Mouse (Mus musculus): ENCODE data around the gene Mettl6.
A peak's percentile ranks its signal among the peaks of the same experiment; 100 is the strongest.

Gene Mettl6

DNA sequence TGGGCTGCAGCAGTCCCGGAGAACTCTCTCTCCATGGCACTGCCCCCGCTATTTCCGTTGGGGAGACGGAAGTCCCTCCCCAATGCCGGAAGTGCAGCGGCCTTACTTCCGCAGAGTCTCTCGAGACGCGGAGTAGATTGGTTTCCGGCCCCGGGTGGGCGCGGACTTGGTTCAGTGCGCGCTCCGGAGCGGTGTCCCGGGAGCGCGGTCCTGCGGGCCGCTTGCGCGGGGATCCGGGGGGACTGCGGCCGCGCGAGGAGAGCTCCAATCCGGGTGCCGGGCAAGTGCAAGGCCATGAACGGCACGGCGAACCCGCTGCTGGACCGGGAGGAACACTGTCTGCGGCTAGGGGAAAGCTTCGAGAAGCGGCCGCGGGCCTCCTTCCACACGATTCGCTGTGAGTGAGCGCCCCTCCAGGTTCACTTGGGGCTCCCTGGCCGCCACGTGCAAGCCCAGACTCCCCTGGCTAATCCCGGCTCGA lies at the start of gene Mettl6:
Mettl6 (minus strand) TSS at position 66 of the 481 bp plus-strand sequence.
- peak; percentile 74 for DNase-seq (ENCODE audit: low read depth, low spot score)

DNA sequence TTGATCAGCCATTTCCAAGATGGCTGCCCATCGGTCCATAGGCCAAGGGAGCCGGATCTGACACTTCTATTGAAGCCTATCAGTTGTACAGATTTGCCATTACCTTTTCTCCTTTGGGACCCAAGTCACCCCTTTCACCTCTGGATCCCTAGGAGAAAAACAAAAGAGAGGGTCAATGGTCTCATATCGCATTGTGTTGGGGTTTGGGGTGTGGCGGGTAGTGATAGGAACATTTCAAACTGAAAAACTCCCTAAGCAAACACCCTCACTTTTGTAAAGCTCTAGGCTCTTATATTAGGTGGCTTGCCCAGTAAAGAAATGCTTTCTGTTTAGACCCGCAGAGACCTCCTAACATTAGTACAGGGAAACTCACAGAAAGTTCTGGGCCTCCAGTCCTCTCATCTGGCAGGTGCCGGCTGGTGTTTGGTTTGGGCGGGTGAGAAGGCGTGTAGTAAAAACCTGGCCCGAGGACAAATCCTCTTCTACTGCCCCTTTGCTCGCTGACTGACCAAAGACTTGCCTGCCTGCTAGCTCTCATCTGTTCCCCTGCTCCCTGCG lies 49.1 kb upstream of the Mettl6 start:
- DNase-seq (ENCODE audit: low read depth, low spot score) = no peak

DNA sequence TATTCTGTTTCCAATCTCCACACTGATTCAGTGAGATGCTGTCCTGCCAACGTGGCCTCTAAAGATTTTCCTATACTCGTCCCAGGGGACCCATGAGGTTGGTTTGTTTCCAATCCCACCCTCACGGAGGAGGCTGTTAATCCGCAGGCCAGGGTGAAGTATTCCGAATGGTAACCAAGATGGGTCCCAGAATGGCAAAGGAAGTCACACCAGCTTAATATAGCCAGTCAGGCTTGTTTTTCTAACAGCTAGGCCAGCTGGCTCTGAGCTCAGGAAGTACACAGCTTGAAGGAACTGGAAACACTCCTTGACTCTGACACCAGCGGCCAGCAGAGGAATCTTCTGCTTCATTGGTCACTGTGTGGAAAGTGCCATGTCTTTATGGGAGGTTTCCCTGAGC lies 42.5 kb upstream of the Mettl6 start:
- no peak for DNase-seq (ENCODE audit: low read depth, low spot score)

DNA sequence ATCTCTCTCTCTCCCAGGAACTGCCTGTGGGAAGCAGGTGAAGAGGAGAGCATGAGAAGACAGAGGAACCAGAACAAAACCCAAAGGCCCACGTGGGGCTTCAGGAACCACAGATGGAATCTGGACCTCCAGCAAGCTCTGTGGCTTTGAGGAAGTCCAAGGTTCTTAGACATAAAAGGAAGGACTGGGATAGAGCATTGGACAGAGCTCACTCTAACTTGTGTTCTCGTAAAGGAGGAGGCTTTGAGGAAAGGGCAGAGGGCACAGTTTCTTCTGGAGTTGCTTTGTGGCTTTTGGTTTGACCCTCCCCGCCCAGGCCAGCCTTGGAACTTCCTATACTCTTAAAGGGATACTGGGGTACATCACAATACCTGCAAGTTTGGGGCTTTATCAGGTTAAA lies 37.8 kb upstream of the Mettl6 start:
- DNase-seq (ENCODE audit: low read depth, low spot score) = no peak

DNA sequence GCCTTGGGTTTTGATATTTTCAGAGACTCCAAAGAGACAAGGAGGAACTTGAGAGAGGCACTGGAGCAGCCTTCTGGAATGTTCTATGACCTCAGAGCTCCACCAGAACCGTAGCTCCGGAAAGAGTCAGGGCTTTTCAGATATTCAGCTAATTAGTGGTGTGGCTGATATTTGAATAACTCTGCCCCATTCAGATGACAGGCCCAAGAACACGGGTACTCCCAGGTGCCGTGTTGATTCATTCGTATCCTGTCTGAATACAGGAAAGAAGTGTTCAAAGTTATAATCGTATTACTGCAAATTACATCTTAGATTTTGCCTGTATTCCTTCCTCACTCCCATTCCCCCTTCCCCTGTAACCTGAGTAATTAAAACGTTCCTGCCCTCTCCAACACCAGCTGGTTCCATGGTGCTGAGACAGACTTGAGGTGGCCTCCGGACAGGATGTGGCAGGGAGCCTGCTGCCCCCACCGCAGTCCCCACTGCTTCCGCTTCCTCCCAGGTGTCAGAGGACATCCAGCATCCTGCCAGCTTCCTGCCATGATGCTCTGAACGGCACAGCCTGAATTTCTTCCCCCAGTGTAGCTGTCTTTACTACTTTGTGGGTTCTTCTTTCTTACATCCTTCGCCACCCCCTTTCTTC lies 36.8 kb upstream of the Mettl6 start:
- DNase-seq (ENCODE audit: low read depth, low spot score) = no peak

DNA sequence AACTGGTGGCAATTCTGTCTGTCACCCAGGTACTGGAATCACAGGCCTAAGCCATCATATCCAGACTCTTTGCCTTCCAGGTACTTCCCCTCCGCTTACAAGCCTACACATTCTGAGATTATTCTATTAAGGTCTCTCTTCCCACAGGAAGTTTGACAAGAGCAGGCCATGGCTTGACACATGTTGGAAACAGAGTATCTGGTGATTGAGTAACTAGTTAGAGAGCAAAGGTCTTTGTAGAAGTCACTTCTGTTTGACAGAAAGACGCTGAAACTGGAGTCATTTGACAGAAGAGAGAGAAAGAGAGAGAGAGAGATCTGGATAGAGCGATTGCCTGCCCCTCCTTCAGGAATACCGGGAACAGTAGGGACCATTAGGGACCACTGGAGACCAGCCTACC lies 36.0 kb upstream of the Mettl6 start:
- no peak for DNase-seq (ENCODE audit: low read depth, low spot score)

DNA sequence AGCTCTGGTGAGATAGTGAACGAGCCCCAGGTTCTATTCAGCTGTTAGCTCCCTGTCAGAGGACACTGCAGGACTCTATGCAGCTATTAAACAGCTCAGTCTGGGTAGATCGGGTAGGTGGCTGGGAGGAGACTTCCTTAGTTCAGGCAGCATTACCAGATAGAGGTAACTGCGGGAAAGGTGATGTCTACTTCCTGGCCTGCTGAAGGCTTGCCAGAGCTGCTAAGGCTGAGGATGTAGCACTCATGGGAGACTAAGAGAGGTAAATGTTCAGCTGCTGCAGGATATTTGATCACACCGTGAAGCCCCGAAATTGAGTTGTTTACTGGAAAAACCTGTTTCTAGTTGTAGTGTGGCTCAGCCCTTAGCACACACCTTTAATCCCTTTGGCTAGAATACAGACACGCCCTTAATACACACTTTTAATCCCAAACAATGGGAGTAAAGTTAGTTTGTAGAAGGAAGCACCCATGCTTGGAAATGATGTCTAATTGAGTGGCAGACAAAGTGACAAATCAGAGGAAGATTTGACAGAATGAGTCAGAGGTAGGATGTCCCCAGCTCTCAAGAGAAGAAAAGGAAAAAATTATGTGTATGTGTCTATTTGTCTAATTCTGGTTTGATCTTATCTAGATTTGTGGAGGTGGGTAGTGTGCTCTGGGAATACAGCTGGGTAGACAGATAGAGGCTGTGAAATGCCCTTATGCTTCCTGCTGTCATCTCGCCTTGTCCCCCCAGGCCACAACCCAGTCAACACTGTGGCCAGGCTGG lies 30.4 kb upstream of the Mettl6 start:
- no peak for DNase-seq (ENCODE audit: low read depth, low spot score)

DNA sequence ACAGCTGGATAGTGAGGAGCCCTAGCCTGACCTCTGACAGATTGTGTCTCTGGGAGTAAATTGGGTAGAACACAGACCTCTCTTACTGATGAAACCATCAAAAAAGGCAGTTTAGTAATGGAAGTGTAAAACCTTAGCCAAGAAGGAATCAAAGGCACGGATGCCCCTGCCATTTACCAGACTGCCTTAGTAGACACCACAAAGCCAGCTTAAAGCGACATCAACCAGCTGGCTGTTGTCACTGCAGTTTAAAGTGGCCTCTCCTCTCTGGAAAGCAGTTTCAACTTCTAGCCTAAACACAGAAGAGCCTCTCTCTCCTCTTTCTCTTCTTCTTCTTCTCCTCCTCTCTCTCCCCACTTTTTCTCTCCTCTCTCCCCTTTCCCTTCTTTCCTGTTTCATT lies 26.5 kb upstream of the Mettl6 start:
- DNase-seq (ENCODE audit: low read depth, low spot score) = no peak

DNA sequence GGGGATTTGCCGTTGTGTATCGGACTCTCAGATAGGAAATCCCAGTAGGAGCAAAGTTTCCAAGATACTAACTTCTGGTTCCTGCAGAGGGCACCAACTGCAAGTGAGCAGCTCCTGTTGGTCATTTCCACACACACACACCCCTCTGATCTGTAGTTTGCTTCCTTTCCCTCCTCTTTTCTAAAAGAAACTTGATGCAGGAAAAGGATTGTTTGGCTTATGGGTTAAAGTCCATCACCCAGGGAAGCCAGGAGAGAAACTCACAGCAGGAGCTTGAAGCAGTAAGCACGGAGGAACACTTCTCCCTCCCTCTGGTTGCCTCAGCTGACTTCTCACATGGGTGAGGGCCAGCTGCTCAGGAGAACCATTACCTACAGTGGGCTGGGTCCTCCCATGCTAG lies 24.3 kb upstream of the Mettl6 start:
- no peak for DNase-seq (ENCODE audit: low read depth, low spot score)

DNA sequence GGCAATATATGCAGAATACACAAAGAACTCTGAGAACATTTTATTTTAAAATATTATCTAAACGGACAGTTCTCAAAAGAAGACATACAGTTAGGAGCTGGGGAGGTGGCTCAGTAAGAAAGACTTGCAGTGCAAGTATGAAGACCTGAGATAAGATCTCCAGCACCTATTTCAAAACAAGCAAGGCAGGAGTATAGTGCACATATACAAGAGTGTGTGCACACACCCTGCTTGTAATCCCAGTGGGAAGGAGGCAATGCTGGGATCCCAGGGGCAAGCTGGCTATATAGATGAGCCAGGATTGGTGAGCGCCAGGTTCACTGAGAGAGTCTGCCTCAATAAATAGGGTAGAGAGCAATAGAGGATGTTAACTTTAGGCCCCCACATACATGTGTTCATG lies 21.1 kb upstream of the Mettl6 start:
- no peak for DNase-seq (ENCODE audit: low read depth, low spot score)

DNA sequence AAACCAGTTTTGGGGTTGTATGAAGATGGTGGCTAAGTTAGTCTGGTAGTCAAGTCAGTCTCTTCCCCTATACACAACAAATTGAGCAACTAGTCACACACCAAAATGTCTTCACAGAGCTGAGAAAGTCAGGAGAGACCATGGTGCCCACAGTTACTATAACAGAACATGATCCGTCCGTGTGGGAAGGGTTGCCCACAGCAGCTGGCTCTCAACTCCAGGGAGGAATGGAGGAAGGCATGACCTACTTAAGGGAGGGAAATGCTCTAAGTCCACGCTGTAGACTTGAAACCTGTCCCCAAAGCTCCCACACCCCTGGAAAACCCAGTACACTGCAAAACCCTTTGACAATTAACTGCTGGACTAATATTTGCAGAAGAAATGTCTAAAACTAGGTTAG lies 15.5 kb upstream of the Mettl6 start:
- no peak for DNase-seq (ENCODE audit: low read depth, low spot score)

DNA sequence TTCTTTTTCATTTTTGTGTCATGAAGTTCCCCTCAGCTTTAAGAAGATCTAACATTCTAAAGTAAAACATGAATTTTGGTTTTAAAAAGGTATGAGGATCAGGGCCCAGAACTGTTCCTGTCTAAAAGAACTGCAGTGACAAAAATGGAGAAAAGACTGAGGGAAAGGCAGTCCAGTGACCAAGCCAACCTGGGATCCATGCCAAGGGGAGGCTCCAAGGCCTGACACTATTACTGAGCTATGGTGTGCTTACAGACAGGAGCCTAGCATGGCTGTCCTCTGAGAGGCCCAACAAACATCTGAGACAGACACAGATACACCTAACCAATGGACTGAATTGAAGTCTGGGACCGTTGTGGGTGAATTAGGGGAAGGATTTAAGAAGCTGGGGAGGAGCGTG lies 15.1 kb upstream of the Mettl6 start:
- DNase-seq (ENCODE audit: low read depth, low spot score) = no peak

DNA sequence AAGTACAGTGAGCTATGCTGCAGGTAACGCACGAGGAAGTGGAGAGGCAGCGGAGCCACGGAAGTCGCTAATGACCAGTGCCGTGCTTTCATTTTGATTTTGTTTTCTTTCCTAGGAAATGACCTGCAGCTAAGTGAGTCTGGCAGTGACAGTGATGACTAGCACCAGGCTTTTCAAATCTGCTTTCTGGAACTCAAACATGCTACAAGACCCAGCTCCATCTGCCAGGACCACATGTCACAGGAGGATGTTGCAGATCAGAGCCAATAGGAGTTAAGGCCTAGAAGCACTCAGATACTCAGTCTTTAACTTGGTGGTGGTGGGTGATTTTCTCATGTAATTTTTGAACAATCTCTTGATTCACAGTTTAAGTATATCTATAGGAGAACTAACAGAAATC lies 11.6 kb upstream of the Mettl6 start:
- DNase-seq (ENCODE audit: low read depth, low spot score) = no peak

DNA sequence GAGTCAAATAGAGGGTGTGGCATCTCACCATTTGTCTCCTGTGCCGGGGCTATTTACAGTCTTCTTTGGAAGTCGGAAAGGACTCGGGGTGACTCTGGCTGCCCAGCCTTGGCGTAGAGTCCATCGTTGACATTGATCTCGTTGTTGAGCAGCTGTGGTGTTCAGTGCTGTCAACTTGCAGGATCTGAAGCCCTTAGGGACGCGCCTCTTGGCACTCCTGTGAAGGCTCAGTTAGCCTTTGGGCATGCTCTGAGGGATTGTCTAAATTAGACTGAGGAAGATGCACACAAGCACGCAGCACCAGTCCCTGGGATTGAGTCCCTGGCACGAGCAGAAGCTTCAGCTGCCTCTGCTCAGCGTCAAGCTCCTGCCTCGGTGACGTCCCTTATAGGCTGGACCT lies 8.6 kb upstream of the Mettl6 start:
- no peak for DNase-seq (ENCODE audit: low read depth, low spot score)

DNA sequence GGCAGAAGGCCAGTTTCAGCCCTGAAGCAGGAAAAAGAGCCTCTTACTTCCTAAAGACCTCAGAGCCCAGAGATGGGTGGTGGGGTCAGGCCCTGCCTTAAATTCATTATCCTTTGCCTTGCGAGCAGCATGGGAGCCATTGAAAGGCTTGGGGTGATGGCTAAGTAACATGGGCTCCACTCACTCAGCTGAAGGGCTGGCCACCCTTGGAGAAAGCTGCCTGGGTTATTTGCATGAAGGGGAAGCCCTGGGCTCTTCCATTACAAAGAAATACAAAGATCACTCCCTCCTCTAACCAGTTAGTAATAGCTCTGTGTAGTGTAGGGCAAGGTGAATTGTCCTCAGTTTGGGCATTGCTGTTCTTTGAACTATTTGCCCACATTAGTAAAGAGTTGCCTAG lies 4.7 kb upstream of the Mettl6 start:
- DNase-seq (ENCODE audit: low read depth, low spot score) = no peak

DNA sequence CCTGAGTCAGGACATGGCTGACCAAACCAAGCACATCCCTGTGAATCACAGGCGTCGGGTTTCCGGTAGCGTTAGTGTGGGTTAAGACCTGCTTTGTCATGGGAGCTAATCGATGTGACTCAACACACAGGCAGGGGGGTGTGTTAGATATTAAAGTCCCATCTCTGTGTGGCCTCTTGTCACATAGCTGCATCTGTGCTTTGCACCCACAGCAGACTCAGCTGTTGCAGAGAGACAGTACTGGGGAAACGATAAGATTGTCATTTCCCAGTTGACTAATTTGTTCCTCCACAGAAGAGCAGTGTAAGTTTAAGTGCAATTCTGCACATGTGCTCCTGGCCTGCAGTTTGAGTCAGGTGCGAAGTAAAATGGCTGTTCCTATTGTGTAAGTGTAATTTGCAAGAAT lies 1.4 kb upstream of the Mettl6 start:
- DNase-seq (ENCODE audit: low read depth, low spot score) = no peak

DNA sequence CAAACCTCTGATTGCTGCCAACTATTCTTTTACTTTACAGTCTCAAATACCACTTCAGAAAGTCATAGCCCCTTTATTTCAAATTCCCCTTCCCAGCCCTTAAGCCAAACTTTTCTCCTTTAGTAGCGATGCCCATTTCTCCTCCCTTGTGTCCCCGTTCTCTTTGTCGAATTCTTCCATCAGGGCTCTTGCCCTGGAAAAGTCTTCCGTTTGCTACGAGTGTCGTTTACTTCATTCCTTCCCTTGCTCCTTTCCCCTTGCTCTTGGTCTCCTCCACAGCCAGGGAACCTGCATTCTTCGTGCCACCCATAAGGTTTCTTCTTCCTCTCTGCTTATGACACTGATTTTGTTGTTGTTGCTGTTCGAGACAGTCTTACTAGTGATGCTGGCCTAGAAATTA lies 698 bp upstream of the Mettl6 start:
- no peak for DNase-seq (ENCODE audit: low read depth, low spot score)

DNA sequence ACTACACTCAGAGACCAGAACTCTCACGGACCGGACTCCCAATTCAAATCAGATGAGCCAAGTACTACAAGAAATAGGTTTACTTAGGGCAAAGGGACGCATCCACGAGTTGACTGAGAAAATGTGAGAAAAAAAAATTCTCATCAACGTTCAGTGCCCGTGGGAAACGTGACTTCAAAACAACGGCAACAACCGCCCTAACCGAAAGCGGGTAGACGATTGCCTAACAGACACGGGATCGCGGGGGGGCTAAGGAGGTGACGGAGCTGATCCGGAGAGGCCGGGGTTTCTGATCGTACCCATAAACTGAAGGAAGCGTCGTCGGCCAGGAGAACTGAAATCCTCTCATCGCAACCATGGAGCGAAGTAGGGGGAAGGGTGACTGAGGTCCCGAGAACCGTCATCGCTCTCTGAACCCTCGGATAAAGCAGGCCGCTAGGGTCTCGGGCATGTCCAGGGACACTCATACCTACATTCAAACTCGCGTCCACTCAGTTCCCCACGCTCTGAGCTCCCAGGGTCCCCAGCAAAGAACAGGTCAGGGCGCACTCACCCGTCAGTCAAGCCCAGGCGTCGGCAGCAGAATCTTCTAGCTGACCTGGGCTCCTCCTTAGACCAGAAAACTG lies 378 bp downstream of the Mettl6 start, which contains the start of gene Eaf1:
Eaf1 (plus strand) TSS at position 51 of the 626 bp plus-strand sequence.
- DNase-seq (ENCODE audit: low read depth, low spot score) = no peak

DNA sequence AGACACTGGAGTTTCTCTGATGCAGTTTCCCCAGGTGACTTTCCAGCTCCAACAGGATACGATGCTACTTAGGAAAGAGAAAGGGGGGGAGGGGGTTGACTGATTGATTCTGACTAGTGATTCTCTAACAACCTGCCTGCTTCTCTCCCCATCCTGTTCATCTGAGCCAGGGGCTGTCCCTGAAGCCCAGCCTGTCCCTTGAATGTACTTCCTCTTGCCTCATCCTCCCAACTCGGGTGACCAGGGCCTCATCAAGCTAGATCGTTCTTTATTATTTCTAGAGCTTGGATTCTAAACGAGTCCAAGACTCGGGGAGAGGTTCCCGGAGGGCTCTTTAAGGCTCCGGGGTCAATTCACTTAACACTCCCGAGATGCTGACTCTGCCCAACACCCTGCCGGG lies 939 bp downstream of the Mettl6 start:
- no peak for DNase-seq (ENCODE audit: low read depth, low spot score)

DNA sequence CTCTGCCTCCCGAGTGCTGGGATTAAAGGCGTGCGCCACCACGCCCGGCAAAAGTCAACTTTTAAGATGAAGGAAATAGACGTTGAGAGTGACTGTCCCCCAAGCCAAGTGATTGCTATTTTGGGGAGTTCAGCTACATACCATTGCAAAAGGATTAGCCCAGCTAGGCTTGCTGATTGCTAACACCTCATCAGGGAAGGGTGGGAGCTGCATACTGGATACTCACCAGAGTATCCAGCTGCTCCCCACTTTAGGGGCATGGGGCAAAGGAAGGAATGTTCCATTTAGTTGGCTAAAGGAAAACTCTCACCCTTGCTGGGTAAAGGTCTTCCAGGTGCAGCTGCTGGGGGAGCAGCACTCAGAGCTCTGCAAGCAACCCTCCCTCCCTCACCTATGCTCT lies 6.8 kb downstream of the Mettl6 start:
- DNase-seq (ENCODE audit: low read depth, low spot score) = no peak

DNA sequence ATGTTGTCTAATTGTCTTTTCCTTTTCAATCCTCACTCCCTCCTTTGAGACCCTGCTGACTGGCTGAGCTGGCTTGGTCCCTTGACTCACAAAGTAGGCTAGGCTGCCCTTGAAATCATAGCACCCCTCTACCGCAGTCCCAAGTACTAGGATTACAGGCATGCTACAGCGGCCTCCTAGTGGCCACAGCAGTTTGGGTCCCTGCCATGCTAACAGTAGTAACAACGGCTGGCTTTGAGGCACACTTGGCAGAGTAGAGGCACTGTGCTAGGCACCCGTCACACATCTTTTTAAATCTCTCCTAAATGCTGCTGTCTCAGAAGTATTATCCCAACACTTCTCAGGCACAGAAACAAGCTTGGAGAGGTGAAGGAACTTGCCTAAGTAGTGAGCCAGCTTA lies 8.4 kb downstream of the Mettl6 start:
- DNase-seq (ENCODE audit: low read depth, low spot score) = no peak

DNA sequence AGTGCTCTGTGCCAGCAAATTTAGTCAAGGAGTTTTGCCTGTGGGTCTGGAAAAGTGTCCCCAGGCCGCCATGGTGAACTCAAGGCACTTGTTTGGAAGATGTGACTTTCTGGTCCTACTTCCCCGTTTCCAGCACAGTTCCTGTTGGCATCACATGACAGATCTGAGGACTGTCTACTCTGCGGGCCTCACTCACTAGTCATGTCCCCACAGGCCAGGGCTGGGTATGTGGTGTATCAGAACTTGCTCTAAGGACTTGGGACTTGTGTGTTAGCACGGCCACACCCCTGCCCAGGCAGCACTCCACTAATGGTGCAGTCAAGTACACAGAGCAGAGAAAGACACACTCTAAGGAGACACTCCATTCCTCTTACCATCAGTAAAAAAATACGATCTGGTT lies 12.4 kb downstream of the Mettl6 start:
- no peak for DNase-seq (ENCODE audit: low read depth, low spot score)

DNA sequence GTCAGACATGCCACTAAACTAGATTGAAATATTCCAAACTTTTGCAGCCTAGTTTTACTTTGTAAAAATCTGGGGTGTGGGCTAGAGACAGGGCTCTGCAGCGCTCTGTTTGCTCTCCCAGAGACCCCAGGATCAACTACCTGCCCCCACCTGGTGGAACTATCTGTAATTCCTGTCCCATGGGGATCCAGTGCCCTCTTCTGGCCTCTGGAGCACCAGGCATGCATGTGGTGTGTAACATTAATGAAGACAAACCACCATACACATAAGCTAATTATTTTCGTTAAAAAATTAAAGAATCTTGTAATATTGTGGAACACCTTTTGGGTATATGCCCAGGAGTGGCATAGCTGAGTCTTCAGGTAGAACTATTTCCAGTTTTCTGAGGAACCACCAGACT lies 21.5 kb downstream of the Mettl6 start:
- DNase-seq (ENCODE audit: low read depth, low spot score) = no peak
